Mouse (Mus musculus): ENCODE measurements around the gene Usp5.
"Not testable (repeated sequence)": the region's sequence is repeated elsewhere in the genome, so short reads cannot be mapped to it uniquely, and the experiment has no call there.

Usp5 gene

DNA sequence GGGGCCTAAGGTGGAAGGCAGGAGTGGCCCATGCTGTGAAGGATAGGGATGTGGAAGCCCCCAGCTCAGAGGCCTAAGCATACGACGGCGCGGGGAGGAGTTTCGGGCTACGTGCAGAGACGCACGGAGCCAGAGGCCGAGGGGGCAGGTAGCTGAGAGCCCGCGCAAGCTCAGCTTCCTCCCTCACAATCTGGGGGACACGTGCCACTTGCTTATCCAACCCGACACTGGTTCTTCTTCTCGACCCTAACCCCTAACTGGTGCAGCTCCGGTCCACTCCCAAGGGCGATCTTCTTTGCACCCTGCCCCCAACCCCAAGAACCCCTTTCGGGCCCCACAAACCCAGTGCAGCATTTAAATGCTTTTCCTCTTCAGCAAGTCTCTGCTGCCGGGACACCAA is 15.8 kb downstream of the Usp5 start:
- in situ Hi-C loops (cut with MboI; ENCODE audit: unreplicated experiment in 2 of 2): no loop called here

- in situ Hi-C loops (cut with MboI; ENCODE audit: unreplicated experiment in 2 of 2): no loop called here
Measured at GRCm38 (mm10) chr6:124812848-124813247, 16.4 kb downstream of the Usp5 start.

DNA sequence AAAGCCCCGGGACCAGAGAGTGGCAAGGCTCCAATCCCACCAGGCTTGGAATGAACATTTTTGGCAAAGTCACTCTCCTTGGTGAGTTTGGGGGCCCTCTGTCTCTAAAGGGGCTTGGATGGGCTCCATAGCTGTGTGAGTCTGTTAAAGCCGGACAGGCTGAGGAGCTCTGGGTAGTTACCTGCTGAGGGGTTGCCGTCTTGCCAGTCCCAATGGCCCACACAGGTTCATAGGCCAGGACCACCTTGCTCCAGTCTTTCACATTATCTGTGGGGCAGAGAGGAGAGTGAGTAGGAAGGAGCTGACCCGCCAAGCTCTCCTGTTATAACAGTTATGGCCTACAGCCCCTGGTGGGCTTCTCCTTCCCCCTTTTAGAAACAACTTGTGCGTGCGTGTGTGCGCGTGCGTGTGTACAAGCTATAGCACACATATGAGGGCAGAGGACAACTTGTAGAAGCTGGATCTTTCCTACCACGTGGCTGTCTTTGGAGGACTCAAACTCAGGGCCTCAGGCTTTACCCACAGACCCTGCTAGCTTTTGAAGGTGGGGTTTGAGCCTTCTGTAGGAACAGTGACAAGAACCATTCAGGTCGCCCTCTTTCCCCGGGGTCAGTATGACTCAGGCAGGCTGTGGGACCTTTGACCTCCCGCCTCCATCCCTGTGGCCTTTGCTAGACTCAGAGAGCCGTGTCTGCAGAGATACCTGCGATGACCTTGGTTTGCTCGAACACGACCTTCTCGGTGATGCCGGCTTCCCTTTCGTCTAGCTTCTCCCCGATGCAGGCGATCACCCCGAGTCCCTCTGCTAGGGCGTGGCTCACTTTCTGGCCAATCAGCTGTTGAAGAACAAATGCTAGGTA is 17.4 kb downstream of the Usp5 start:
- in situ Hi-C loops (cut with MboI; ENCODE audit: unreplicated experiment in 2 of 2): no loop called here

GRCm38 (mm10) chr6:124811403-124811665 is 17.9 kb downstream of the Usp5 start:
- in situ Hi-C loops (cut with MboI; ENCODE audit: unreplicated experiment in 2 of 2): no loop called here

- in situ Hi-C loops (cut with MboI; ENCODE audit: unreplicated experiment in 2 of 2): not testable (repeated sequence)
Measured at GRCm38 (mm10) chr6:124810566-124811402, 18.5 kb downstream of the Usp5 start.

GRCm38 (mm10) chr6:124809775-124810538 is 19.3 kb downstream of the Usp5 start:
- in situ Hi-C loops (cut with MboI; ENCODE audit: unreplicated experiment in 2 of 2): no loop called here

- in situ Hi-C loops (cut with MboI; ENCODE audit: unreplicated experiment in 2 of 2): no loop called here
Measured at GRCm38 (mm10) chr6:124809052-124809774, 20.1 kb downstream of the Usp5 start.

DNA sequence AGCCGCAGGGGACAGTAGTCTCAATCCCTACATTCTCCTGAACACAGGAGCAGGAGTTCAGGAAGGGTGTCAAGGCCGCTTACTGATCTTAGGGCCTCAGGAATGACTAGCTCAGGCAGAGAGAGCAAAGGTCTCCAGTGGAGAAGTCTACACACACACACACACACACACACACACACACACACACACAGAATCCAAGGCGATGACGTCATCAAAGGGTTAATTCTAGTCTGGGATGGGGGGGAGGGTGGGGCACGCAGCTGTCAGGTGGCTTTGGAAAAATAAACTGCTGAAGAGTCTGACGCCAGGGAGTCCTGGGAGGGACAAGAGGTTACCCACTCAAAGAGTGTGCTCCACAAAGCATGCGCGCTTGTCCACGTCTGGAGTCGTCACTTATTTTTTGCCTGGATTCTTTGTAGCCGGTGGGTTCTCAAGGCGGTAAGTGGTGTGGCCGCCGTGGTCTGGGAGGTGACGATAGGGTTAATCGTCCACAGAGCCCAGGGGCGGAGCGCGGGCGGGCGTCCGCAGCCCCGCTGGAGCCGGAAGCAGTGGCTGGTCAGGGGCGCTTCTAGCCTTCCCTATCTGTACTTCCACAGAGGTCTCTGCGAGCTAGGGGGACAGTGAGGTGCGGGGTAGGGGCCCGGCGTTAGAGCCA is 20.8 kb downstream of the Usp5 start, which contains the start of gene Spsb2:
Spsb2 (plus strand) TSS at position 304 of the 655 bp plus-strand sequence.
- in situ Hi-C loops (cut with MboI; ENCODE audit: unreplicated experiment in 2 of 2): no loop called here

- in situ Hi-C loops (cut with MboI; ENCODE audit: unreplicated experiment in 2 of 2): no loop called here
Measured at GRCm38 (mm10) chr6:124807986-124808357, 21.3 kb downstream of the Usp5 start.

DNA sequence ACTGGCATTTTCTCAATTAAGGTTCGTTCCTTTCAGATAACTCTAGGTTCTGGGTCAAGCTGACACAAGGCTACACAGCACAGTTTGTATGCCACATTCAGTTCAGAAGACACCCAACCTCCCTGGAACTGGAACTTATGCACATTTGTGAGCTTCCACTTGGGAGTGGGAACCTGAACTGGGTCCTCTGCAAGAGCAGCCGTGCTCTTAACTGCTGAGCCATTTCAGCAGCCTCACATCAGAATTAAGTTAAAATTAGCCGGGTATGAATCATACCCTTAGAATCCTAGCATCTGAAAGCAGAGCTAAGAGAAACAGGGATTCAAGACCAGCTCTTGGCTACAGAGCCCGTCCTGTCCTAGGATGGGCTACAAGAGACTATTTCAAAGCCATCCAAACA is 21.9 kb downstream of the Usp5 start:
- in situ Hi-C loops (cut with MboI; ENCODE audit: unreplicated experiment in 2 of 2): no loop called here

- in situ Hi-C loops (cut with MboI; ENCODE audit: unreplicated experiment in 2 of 2): no loop called here
Measured at GRCm38 (mm10) chr6:124806446-124807140, 22.7 kb downstream of the Usp5 start.

DNA sequence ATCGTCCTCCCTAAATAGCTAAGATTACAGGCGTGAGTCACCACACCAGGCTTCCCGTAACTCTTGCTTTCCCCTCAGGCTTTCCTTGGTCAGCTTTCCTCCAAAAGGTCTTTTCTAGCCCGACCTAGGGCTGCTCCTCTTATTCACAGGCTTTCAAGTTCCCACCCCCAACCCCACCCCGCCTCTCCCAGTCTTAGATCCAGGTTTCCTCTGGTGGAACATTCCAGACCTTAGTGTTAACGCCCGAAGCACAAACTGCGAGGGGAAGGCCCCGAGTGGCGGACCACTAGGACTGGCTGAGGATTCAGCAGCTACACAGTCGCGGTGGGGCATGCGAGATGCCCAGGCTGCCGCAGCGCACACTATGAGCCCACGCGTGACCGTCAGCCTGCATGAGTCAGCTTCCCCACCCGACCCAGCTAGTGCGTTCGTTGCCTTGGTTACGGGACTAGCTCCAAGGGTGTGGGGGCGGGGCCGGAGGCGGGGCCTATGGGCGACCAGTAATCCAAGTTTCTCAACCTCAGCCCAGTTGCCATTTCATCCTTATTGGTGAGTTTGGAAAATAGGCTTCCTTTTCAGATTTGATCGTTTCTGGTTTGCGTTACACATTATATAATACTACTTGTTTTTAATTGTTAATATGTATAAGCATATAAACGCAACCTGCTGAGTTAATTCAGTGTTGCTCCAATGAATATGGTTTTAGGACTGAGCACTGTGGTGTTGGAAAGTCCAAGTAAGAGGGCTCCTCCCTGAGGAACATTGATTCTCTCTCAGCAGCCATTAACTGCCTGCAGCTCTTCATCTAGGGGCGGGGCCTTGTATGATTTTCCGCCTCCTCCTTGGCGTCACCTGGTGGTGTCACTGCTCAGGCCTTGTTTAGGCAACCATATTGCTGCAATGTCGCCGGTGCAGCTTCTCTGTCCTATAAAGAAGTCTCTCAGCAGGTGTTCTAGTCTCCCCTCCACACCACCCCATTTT is 23.7 kb downstream of the Usp5 start:
- in situ Hi-C loops (cut with MboI; ENCODE audit: unreplicated experiment in 2 of 2): no loop called here

GRCm38 (mm10) chr6:124804341-124804740 is 24.9 kb downstream of the Usp5 start:
- in situ Hi-C loops (cut with MboI; ENCODE audit: unreplicated experiment in 2 of 2): no loop called here

DNA sequence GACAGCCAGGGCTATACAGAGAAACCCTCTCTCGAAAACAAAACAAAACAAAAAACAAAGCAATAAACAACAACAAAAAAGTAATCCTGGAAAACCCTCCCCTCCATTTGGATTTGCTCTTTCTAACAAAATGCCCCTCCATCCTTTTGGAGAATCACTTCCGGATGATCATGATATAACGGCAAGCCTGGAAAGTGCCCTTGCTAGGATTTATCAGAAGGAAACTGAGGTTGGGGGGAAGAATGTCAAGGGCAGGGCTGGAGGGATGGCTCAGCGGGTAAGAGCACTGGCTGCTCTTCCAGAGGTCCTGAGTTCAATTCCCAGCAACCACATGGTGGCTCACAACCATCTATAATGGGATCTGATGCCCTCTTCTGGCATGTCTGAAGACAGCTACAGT is 25.6 kb downstream of the Usp5 start:
- in situ Hi-C loops (cut with MboI; ENCODE audit: unreplicated experiment in 2 of 2): not testable (repeated sequence)

- in situ Hi-C loops (cut with MboI; ENCODE audit: unreplicated experiment in 2 of 2): no loop called here
Measured at GRCm38 (mm10) chr6:124803061-124803460, 26.2 kb downstream of the Usp5 start.

- in situ Hi-C loops (cut with MboI; ENCODE audit: unreplicated experiment in 2 of 2): not testable (repeated sequence)
Measured at GRCm38 (mm10) chr6:124802400-124802799, 26.9 kb downstream of the Usp5 start.

GRCm38 (mm10) chr6:124796200-124796599 is 33.1 kb downstream of the Usp5 start:
- in situ Hi-C loops (cut with MboI; ENCODE audit: unreplicated experiment in 2 of 2): no loop called here

- in situ Hi-C loops (cut with MboI; ENCODE audit: unreplicated experiment in 2 of 2): no loop called here
Measured at GRCm38 (mm10) chr6:124795781-124796180, 33.5 kb downstream of the Usp5 start.
